Mouse (Mus musculus): ENCODE data around the gene Kdelr1. TPM values are rescaled to one million over a fixed set of nuclear protein-coding genes. Genes with fewer than 3 reads are reported as not detected.
"Not testable (repeated sequence)": the region's sequence is repeated elsewhere in the genome, so short reads cannot be mapped to it uniquely, and the experiment has no call there.

Gene Kdelr1
- total RNA-seq, 2 experiments from 2014 or later, result 85.4 to 99.2 TPM

GRCm38 (mm10) chr7:45869107-45869670 lies 3.4 kb upstream of the Kdelr1 start:
- no peak for DNase-seq (ENCODE audit: low spot score in 2 of 2)

GRCm38 (mm10) chr7:45869787-45870186 lies 2.8 kb upstream of the Kdelr1 start:
- peak in 1 of 2 experiments; percentile 30 for DNase-seq (ENCODE audit: low spot score in 2 of 2)

GRCm38 (mm10) chr7:45870282-45871058 lies 2.1 kb upstream of the Kdelr1 start:
- peak; percentile 44 to 46 for DNase-seq (ENCODE audit: low spot score in 2 of 2)

GRCm38 (mm10) chr7:45873061-45873947 lies 732 bp downstream of the Kdelr1 start:
- peak; percentile 66 to 72 for DNase-seq (ENCODE audit: low spot score in 2 of 2)

- DNase-seq (ENCODE audit: low spot score in 2 of 2), result no peak
Observed at GRCm38 (mm10) chr7:45876895-45877294, 4.3 kb downstream of the Kdelr1 start.

GRCm38 (mm10) chr7:45878278-45878677 lies 5.7 kb downstream of the Kdelr1 start, which contains the start of gene Grin2d:
Grin2d (minus strand) TSS chr7:45878378.
- DNase-seq (ENCODE audit: low spot score in 2 of 2), result not testable (repeated sequence)

GRCm38 (mm10) chr7:45880531-45880930 lies 8.0 kb downstream of the Kdelr1 start:
- DNase-seq (ENCODE audit: low spot score in 2 of 2), result no peak

- DNase-seq (ENCODE audit: low spot score in 2 of 2), result no peak
Observed at GRCm38 (mm10) chr7:45881011-45881410, 8.4 kb downstream of the Kdelr1 start.

GRCm38 (mm10) chr7:45887246-45887645 lies 14.7 kb downstream of the Kdelr1 start:
- DNase-seq (ENCODE audit: low spot score in 2 of 2), result no peak

- DNase-seq (ENCODE audit: low spot score in 2 of 2), result no peak
Observed at GRCm38 (mm10) chr7:45892651-45893050, 20.1 kb downstream of the Kdelr1 start.

GRCm38 (mm10) chr7:45895931-45896516 lies 23.5 kb downstream of the Kdelr1 start:
- no peak for DNase-seq (ENCODE audit: low spot score in 2 of 2)

GRCm38 (mm10) chr7:45896517-45897257 lies 24.1 kb downstream of the Kdelr1 start, which contains the start of the genes Syngr4 and Tmem143:
Syngr4 (minus strand) TSS chr7:45896714.
Tmem143 (plus strand) TSS chr7:45896941.
- DNase-seq (ENCODE audit: low spot score in 2 of 2), result peak; percentile 95 to 96

GRCm38 (mm10) chr7:45897258-45897757 lies 24.7 kb downstream of the Kdelr1 start:
- peak; percentile 52 to 64 for DNase-seq (ENCODE audit: low spot score in 2 of 2)

- not testable (repeated sequence) for DNase-seq (ENCODE audit: low spot score in 2 of 2)
Observed at GRCm38 (mm10) chr7:45898125-45898524, 25.6 kb downstream of the Kdelr1 start.

- no peak for DNase-seq (ENCODE audit: low spot score in 2 of 2)
Observed at GRCm38 (mm10) chr7:45901562-45901961, 29.0 kb downstream of the Kdelr1 start.

GRCm38 (mm10) chr7:45902481-45903002 lies 30.0 kb downstream of the Kdelr1 start:
- no peak for DNase-seq (ENCODE audit: low spot score in 2 of 2)

GRCm38 (mm10) chr7:45906622-45907021 lies 34.0 kb downstream of the Kdelr1 start:
- DNase-seq (ENCODE audit: low spot score in 2 of 2), result no peak

GRCm38 (mm10) chr7:45908384-45908783 lies 35.8 kb downstream of the Kdelr1 start:
- DNase-seq (ENCODE audit: low spot score in 2 of 2), result no peak

GRCm38 (mm10) chr7:45909145-45909544 lies 36.6 kb downstream of the Kdelr1 start:
- DNase-seq (ENCODE audit: low spot score in 2 of 2), result no peak

GRCm38 (mm10) chr7:45914067-45914466 lies 41.5 kb downstream of the Kdelr1 start:
- DNase-seq (ENCODE audit: low spot score in 2 of 2), result no peak
